Mouse (Mus musculus): ENCODE data around the gene Rbm15.
"Not testable (repeated sequence)": the region's sequence is repeated elsewhere in the genome, so short reads cannot be mapped to it uniquely, and the experiment has no call there.

Gene Rbm15

GRCm38 (mm10) chr3:107330503-107331424 lies 2.7 kb downstream of the Rbm15 start:
- no peak for DNase-seq (ENCODE audit: low read depth, low spot score)

- no peak for DNase-seq (ENCODE audit: low read depth, low spot score)
Observed at GRCm38 (mm10) chr3:107326442-107326841, 7.0 kb downstream of the Rbm15 start.

- no peak for DNase-seq (ENCODE audit: low read depth, low spot score)
Observed at GRCm38 (mm10) chr3:107321776-107322175, 11.7 kb downstream of the Rbm15 start.

- DNase-seq (ENCODE audit: low read depth, low spot score), result no peak
Observed at GRCm38 (mm10) chr3:107321141-107321540, 12.3 kb downstream of the Rbm15 start.

- no peak for DNase-seq (ENCODE audit: low read depth, low spot score)
Observed at GRCm38 (mm10) chr3:107317338-107317737, 16.1 kb downstream of the Rbm15 start.

GRCm38 (mm10) chr3:107296917-107297316 lies 36.6 kb downstream of the Rbm15 start:
- DNase-seq (ENCODE audit: low read depth, low spot score), result not testable (repeated sequence)

- no peak for DNase-seq (ENCODE audit: low read depth, low spot score)
Observed at GRCm38 (mm10) chr3:107295672-107296360, 37.7 kb downstream of the Rbm15 start.

- DNase-seq (ENCODE audit: low read depth, low spot score), result peak; percentile 78
Observed at GRCm38 (mm10) chr3:107290764-107291381, 42.6 kb downstream of the Rbm15 start, which contains the start of gene Slc16a4. Gene Slc16a4 (plus strand): TSS chr3:107291230.

GRCm38 (mm10) chr3:107287346-107287745 lies 46.1 kb downstream of the Rbm15 start:
- no peak for DNase-seq (ENCODE audit: low read depth, low spot score)

- DNase-seq (ENCODE audit: low read depth, low spot score), result no peak
Observed at GRCm38 (mm10) chr3:107286123-107286522, 47.4 kb downstream of the Rbm15 start.

- peak; percentile 91 for DNase-seq (ENCODE audit: low read depth, low spot score)
Observed at GRCm38 (mm10) chr3:107278479-107279269, 54.8 kb downstream of the Rbm15 start, which contains the start of gene Lamtor5. Gene Lamtor5 (plus strand): TSS chr3:107278858.

GRCm38 (mm10) chr3:107276626-107277025 lies 56.8 kb downstream of the Rbm15 start:
- no peak for DNase-seq (ENCODE audit: low read depth, low spot score)

GRCm38 (mm10) chr3:107275996-107276395 lies 57.5 kb downstream of the Rbm15 start:
- DNase-seq (ENCODE audit: low read depth, low spot score), result no peak

Data from forelimb bud, embryonic 11.5 days (tissue).